Mouse (Mus musculus): ENCODE data around the gene Rptor. TPM values are rescaled to one million over a fixed set of nuclear protein-coding genes. Genes with fewer than 3 reads are reported as not detected.

Rptor gene
- total and polyA plus RNA-seq, 3 experiments: 33.9 to 34.9 TPM; not detected in 1

DNA sequence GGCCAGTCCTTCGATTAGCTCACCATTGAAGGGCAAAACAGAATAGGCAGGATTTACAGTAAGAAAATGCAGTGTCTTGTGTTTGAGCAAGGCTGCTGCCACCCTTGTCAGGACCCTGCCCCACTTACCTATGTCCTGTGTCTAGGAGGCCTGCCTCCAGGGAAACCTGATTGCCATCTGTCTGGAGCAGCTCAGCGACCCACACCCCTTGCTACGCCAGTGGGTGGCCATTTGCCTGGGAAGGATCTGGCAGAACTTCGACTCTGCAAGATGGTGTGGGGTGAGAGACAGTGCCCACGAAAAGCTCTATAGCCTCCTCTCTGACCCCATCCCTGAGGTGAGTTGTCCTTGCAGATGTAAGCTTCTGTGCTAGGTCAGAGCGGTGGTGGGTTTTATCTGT is 243.9 kb downstream of the Rptor start:
- H3K27me3 ChIP-seq (ENCODE audit: control insufficient read depth in 1 of 2, insufficient read depth in 2 of 2, low read length in 2 of 2): no peaks in the 10 kb centered on the region
- no peaks in the 10 kb centered on the region for H3K79me2 ChIP-seq (ENCODE audit: control insufficient read depth, insufficient read depth, low read length, poor library complexity)
- TF ChIP-seq MAX (IDR thresholded peaks at IDR 0.05; ENCODE audit: low read length): no peak
- H3K27ac ChIP-seq (ENCODE audit: control insufficient read depth, low read depth, low read length): no peak overlapping the region
- H3K36me3 ChIP-seq (ENCODE audit: control insufficient read depth in 1 of 2, insufficient read depth in 2 of 2, low read length in 2 of 2): 0 out of 4 replicates have a peak, but pooled peaks cover 0 to 1% of the 10 kb centered on the region in 2 experiments
- H3K9ac ChIP-seq (ENCODE audit: control insufficient read depth, low read depth, low read length, poor library complexity, severe bottlenecking): no peak overlapping the region
- H3K4me3 ChIP-seq (ENCODE audit: control insufficient read depth in 1 of 2, insufficient read depth in 1 of 2, low read depth in 2 of 2, low read length in 2 of 2): no peak overlapping the region
- H3K9me3 ChIP-seq (replicated peaks; ENCODE audit: insufficient read depth, low read length): no peaks in the 10 kb centered on the region
- DNase-seq (ENCODE audit: low read depth, low spot score): no peak
- H3K4me1 ChIP-seq (ENCODE audit: control insufficient read depth in 1 of 2, insufficient read depth in 2 of 2, low read length in 2 of 2): peaks cover 0 to 4% of the 10 kb centered on the region in 2 experiments; a peak in 1 of 4 replicates

DNA sequence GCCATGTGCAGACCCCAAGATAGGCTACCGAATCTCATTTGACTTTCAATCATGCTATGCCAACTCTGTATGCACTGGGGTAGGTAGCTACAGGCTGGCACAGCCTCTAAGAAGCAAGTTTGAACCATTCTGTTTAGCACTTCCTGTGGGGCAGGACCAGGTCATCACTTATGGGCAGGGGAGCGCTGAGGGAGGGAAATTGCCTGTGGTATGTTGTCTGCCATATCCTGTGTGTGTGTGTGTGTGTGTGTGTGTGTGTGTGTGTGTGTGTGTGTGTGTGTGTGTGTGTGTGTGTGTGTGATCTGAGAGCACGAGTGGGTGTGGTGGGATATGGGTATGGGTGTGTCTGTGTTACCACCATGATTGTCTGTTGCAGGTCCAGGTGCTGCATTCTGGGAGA is 244.4 kb downstream of the Rptor start:
- no peak overlapping the region for H3K4me3 ChIP-seq (ENCODE audit: control insufficient read depth in 1 of 2, insufficient read depth in 1 of 2, low read depth in 2 of 2, low read length in 2 of 2)
- DNase-seq (ENCODE audit: low read depth, low spot score): peak; percentile 29
- no peak for TF ChIP-seq MAFK (IDR thresholded peaks at IDR 0.05; ENCODE audit: borderline replicate concordance, low read depth, low read length)
- TF ChIP-seq GABPA (IDR thresholded peaks at IDR 0.05; ENCODE audit: low read depth, low read length): no peak
- no peak for TF ChIP-seq SMC3 (IDR thresholded peaks at IDR 0.05; ENCODE audit: low read depth, low read length)
- TF ChIP-seq CTCF (IDR thresholded peaks at IDR 0.05 in 2 of 3, conservative IDR thresholded peaks at IDR 0.05 in 1 of 3; ENCODE audit: control insufficient read depth in 1 of 3, insufficient read depth in 1 of 3, low read depth in 2 of 3, low read length in 3 of 3, poor library complexity in 1 of 3, severe bottlenecking in 1 of 3): no peak
- no peak for TF ChIP-seq CHD2 (IDR thresholded peaks at IDR 0.05; ENCODE audit: low read length)
- TF ChIP-seq TAL1 (IDR thresholded peaks at IDR 0.05; ENCODE audit: low read length): no peak
- TF ChIP-seq KAT2A (conservative IDR thresholded peaks at IDR 0.05; ENCODE audit: low read depth, low read length): no peak
- TF ChIP-seq USF2 (IDR thresholded peaks at IDR 0.05; ENCODE audit: borderline replicate concordance in 1 of 2, insufficient read depth in 1 of 2, low read depth in 1 of 2, low read length in 2 of 2): no peak
- no peak for TF ChIP-seq ELF1 (IDR thresholded peaks at IDR 0.05; ENCODE audit: low read depth, low read length)
- TF ChIP-seq RCOR1 (IDR thresholded peaks at IDR 0.05; ENCODE audit: low read depth, low read length): no peak
- TF ChIP-seq USF1 (IDR thresholded peaks at IDR 0.05; ENCODE audit: low read depth, low read length): no peak
- no peak for TF ChIP-seq POLR2AphosphoS5 (IDR thresholded peaks at IDR 0.05; ENCODE audit: borderline replicate concordance, low read depth, low read length)
- TF ChIP-seq NRF1 (IDR thresholded peaks at IDR 0.05; ENCODE audit: insufficient read depth, low read depth, low read length, poor library complexity, severe bottlenecking): no peak
- TF ChIP-seq JUND (IDR thresholded peaks at IDR 0.05; ENCODE audit: low read depth, low read length): no peak
- TF ChIP-seq MYB (IDR thresholded peaks at IDR 0.05; ENCODE audit: low read depth, low read length): no peak
- TF ChIP-seq EP300 (IDR thresholded peaks at IDR 0.05; ENCODE audit: low read depth in 1 of 2, low read length in 2 of 2): no peak; a peak in 1 of 4 replicates
- H3K9ac ChIP-seq (ENCODE audit: control insufficient read depth, low read depth, low read length, poor library complexity, severe bottlenecking): no peak overlapping the region
- no peaks in the 10 kb centered on the region for H3K27me3 ChIP-seq (ENCODE audit: control insufficient read depth in 1 of 2, insufficient read depth in 2 of 2, low read length in 2 of 2)
- H3K79me2 ChIP-seq (ENCODE audit: control insufficient read depth, insufficient read depth, low read length, poor library complexity): no peaks in the 10 kb centered on the region
- H3K36me3 ChIP-seq (ENCODE audit: control insufficient read depth in 1 of 2, insufficient read depth in 2 of 2, low read length in 2 of 2): 0 out of 4 replicates have a peak, but pooled peaks cover 0 to 1% of the 10 kb centered on the region in 2 experiments
- H3K27ac ChIP-seq (ENCODE audit: control insufficient read depth, low read depth, low read length): no peak overlapping the region
- peaks cover 0 to 4% of the 10 kb centered on the region in 2 experiments; a peak in 1 of 4 replicates for H3K4me1 ChIP-seq (ENCODE audit: control insufficient read depth in 1 of 2, insufficient read depth in 2 of 2, low read length in 2 of 2)
- no peaks in the 10 kb centered on the region for H3K9me3 ChIP-seq (replicated peaks; ENCODE audit: insufficient read depth, low read length)

Data from MEL (cell line).